Mouse (Mus musculus): ENCODE data around the gene Gm49318.

DNA sequence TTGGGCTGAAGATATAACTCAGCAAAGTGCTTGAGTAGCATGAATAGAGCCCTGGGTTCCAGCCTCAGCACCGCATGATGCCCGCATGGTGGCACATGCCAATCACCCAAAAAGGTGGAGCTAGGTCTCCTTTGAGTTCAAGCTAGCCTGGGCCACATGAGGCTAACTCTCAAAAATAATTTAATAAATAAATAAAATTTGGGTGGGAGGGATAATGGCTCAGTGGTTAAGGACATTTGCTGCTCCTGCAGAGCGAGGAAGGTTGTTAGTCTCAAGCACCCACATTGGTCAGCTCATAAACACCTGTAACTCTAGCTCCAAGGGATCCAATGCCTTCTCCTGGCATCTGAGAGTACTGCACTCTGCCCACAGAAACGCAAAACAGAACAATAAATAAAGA lies 69.4 kb downstream of the Gm49318 start:
- TF ChIP-seq CTCF (IDR thresholded peaks at IDR 0.05; ENCODE audit: low read depth, low read length): no peak
- no peak for TF ChIP-seq GATA1 (IDR thresholded peaks at IDR 0.05; ENCODE audit: borderline replicate concordance, low read length)

Measured in G1E (cell line).